Mouse (Mus musculus) lung, postnatal 4 days (tissue): ENCODE results near the gene Crim1.
"Not testable (repeated sequence)": the region's sequence is repeated elsewhere in the genome, so short reads cannot be mapped to it uniquely, and the experiment has no call there.

Experiments used
- DNase-seq, 2 experiments: peaks; one replicate each; pipeline ENCODE4 v3.0.0; 2021

The Crim1 gene

GRCm38 (mm10) chr17:78253587-78253986 is 53.5 kb downstream of the Crim1 start:
- DNase-seq, result not testable (repeated sequence)

DNA sequence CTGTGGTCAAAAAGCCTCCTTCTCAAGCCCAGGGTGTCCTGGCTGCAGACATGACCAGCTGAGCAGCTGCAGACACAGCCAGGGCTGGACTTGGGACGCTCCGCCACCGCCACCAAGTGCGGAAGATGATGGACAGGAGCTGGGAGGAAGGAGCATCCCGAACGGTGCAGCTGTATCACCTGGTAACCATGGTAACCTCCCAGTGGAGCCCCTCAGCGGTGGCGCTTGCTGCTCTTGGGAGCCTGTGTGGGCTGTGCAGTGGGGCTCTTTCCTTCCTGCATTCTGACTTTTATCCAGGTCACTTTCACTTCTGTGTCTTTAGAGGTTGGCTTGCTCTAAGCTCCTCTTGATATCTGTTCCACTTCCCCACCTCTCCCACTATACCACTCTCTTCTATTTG is 54.2 kb downstream of the Crim1 start:
- DNase-seq, result no peak

GRCm38 (mm10) chr17:78255711-78256110 is 55.7 kb downstream of the Crim1 start:
- DNase-seq, result no peak

GRCm38 (mm10) chr17:78256534-78256933 is 56.5 kb downstream of the Crim1 start:
- no peak for DNase-seq

- DNase-seq, result no peak
These were observed 61.6 kb downstream of the Crim1 start for GRCm38 (mm10) chr17:78261684-78262083.

GRCm38 (mm10) chr17:78264116-78264515 is 64.1 kb downstream of the Crim1 start:
- DNase-seq, result no peak

DNA sequence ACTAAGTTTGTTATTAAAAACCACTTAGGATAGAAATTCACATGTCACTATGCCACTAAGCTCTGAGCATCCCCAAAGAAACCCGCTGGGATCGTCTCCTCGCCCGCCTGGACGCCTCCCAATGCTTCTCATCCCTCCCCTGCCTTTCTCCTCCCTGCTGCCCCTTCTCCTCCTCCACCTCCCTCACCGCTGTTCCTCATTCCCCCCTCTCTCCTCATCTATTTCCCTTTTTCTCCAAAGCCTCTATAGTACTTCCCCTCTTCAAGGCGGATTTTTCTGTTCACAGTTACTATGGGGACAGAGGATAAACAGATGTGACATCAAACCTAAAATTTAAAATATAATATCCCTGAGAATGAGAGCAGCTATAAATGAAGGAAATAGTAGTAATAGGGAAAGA is 65.1 kb downstream of the Crim1 start:
- DNase-seq, result no peak

DNA sequence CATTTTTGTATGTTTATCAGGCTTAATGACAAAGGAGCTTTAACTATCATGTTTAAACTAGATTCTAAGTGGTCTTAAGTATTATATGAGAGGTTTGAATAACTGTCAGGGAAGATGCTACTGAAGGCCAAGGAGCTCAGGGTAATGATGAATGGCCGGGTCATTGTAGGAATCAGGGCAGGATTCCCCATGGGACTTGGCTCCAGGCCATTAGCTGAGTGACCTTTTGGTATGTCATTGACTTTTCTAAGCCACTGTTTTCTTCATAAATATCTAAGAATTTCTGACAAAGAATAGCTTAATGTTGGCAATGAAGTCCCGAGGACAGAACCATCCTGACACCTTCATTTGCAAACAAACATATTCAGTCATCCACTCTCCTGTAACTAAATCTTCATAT is 66.2 kb downstream of the Crim1 start:
- no peak for DNase-seq

DNA sequence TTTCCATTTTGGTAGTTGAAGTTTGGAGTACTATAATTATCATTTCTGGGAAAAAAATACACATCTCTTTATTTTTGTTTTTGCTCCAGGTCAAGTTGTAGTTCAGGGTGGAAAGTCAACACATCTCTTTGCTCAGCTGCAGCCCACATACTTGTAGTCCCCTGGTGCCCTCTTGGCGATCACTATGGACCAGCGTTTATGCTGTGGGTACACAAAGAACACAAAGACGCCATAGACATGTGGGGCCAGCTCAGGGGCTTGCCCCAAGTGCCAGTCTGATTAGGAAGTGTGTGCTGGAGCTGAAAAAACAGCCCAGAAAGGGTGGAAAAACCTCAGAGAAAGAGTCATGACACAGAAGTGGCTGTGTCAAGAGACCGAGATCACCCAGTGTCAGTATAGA is 68.5 kb downstream of the Crim1 start:
- no peak for DNase-seq

DNA sequence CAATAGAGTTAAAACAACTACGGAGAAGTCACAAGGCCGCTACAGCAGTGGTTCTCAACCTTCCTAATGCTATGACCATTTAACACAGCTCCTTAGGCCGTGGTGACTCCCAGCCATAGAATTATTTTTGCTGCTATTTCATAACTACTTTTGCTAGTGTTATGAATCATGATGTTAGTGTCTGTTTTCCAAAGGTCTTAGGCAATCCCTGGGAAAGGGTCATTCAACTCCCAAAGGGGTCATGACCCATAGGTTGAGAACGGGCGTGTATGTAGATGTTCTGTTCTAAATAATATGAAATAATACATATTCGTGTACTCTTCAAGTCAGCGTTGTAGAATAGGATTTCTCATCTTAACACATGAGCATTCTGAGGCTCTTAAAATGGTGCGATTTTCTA is 69.3 kb downstream of the Crim1 start:
- DNase-seq, result no peak

DNA sequence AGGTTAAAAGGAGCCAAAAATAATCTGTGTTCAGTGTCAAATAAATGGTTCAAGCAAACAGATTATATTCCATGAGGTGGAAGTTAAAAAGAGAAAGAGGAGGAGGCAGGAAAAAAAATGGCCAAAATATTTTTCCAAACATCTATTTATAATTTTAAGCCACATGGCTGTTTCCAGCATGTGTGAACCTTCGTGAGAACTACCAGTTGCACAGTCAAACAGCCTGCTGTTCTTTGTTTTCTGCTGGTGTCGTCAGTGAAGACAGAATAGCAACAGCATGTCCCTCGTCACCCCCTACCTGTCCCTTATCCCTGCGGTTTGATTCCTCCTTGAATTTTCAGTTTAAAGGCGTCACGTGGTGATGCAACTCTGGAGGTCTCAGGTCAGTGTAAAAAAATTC is 70.0 kb downstream of the Crim1 start:
- no peak for DNase-seq

- peak; percentile 44 to 49 for DNase-seq
These were observed 71.7 kb downstream of the Crim1 start for GRCm38 (mm10) chr17:78271731-78272130.

DNA sequence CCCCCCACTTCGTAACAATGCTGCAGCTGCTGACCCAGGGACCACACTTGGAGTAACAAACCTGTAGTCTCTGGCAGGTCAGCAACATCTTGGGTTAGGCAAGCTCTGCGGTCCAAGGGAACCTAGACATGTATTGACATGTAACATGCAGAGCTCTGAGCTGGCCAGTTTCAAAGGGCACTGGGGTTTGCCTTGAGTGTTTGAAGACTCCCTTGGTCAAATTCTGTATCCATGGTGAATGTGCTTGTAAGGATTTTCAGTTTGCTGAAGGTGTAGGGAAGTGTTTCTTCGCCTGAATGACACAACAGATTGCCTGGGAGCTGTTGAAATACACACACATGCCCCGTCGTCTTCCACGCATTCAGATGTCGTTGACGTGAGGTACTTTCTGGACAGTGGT is 72.1 kb downstream of the Crim1 start:
- DNase-seq, result peak in 1 of 2 experiments; percentile 11

GRCm38 (mm10) chr17:78272713-78273483 is 72.8 kb downstream of the Crim1 start:
- no peak for DNase-seq

- DNase-seq, result no peak
These were observed 73.8 kb downstream of the Crim1 start for GRCm38 (mm10) chr17:78273875-78274274.

DNA sequence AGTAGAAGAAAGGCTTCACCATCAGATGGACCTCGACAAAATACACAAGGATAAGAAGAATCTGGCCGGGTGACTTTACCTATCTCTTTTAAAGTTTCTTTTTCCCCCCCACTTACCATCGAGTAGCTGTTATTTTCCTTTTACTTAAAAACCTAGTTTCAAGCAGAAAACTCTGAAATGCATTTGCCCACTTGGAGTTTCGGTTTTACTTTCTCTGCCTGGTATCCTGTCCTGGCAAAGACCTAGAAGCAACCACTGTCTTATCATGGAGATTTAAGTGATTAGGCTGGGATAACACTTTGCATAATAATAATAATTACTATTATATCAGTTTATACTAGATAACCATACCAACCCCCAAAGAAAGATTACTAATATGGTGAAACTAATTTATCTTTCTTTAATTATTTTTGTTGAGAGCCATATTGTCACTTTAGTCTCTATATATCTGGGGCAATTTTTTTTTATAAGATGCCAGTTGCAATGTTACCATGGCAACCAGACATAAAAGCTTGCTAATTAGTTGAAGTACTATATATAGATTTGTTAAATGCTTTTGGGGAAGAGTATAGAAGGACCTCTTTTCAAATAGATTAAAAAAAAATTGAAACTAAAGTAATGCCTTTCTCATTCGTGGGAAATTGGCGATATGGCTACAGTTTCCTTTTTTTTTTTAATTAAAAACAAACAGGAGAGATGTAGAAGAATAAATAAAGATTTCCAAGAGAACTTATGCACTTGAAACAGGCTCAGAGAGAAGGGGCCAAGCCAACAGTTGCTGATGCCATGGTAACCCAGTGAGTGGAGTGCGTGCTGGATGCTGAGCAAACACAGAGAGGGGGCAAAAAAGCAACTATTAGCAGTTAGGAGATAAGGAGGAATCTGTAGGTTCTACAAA is 74.8 kb downstream of the Crim1 start:
- no peak for DNase-seq

- no peak for DNase-seq
These were observed 75.4 kb downstream of the Crim1 start for GRCm38 (mm10) chr17:78275507-78275813.

GRCm38 (mm10) chr17:78279191-78279590 is 79.1 kb downstream of the Crim1 start:
- DNase-seq, result no peak

GRCm38 (mm10) chr17:78280991-78281712 is 81.1 kb downstream of the Crim1 start:
- DNase-seq, result no peak

DNA sequence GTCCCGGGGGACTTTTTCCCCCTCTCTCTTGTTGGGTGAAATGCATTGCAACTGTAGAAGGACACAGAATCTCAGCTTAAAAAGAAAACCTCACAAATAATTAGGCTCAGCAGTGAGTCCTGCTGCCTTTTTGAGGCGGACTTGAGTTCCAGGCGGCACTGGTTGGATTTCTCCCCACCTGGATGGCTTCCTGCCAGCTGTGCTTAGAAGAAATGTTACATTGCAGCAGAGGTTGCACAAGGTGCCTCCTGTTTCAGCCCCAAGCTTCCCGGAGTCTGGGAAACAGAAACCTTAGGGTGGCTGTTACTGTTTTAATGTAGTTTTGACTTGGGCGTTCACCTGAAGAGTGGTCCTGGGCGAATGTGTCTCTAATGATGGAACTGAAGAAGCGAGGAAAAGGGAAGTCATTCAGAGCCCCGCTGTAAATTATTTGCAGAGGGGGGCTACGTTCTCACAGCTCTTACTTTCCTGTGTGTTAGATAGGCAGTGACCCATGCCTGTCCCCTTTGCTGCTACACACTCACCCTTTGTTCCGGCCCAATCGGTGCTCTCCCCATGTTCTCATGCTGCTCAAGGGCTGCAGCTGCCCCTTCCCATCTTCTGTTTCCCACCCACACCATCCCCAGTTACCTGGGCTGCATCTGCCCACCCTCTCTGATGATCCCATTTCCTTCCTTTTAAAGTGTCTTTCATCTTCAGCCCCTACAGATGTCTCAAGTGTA is 83.4 kb downstream of the Crim1 start:
- no peak for DNase-seq

DNA sequence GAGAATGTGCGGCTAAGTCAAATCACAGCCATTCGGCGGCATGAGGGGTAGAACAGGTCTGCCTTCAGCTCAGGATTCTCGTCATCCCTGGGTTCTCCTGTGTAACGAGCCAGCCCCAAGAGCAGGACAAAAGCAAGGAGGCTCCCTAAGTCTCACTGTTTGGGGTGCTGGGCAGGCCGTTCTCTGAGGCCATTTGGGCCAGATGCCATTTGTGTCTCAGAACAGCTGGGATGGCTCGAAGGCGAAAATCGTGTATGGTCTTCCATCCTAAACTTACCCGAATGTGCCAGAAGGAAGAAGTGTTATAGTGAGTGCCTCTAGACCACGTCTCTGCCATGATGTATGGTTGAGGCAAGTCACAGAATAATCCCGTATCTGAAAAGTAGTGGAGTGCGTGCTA is 86.0 kb downstream of the Crim1 start:
- DNase-seq, result no peak

DNA sequence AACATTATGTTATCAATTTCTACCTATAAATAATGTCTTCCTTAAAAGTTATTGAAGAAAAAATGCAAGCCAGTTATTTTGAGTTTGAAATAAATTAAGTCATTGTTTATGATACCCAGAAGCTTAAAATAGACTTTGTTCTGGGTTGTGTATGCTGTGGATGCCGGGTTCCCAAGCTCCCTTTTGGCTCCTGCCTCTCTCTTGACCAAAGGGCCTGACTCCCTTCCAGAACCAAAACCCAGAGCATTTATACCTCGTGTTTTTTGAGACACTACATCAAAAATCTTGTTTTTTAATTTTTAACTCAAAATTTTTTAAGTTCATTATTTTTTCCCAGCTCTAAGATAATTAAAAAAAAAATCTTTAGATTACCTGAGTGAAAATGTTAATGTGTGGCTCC is 87.3 kb downstream of the Crim1 start:
- DNase-seq, result no peak
